Mouse (Mus musculus): ENCODE measurements around the gene Stx5a. TPM values are rescaled to one million over a fixed set of nuclear protein-coding genes. Genes with fewer than 3 reads are reported as not detected.

The Stx5a gene
- total RNA-seq, 2 experiments from 2014 or later, result 69.5 to 78.4 TPM

- DNase-seq (ENCODE audit: low spot score in 2 of 2), result no peak
- no peak overlapping the region for H3K4me3 ChIP-seq
- no peak overlapping the region for H3K27ac ChIP-seq
- no peak for TF ChIP-seq CTCF (conservative IDR thresholded peaks at IDR 0.05)
These were observed 22.1 kb downstream of the Stx5a start for GRCm38 (mm10) chr19:8763276-8763675.

DNA sequence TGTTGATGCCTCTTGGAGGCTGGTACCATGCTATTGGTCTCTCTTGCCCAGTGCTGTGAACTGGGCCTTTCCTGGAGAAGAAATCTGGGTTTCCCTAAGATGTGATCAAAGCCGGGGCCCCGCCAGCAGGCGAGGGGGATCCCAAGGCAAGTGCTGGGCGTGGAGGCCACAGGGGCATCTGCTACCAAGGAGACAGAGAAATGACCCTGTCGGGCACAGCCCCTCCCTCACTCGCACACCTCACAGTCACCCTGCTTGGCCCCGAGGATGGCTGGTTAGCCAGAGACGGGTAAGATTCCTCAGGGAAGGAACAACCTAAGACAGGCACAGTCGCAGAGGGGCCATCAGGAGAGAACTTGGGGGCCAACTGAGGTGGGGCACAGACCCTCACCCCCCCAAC lies 24.3 kb downstream of the Stx5a start:
- no peak for DNase-seq (ENCODE audit: low spot score in 2 of 2)
- no peak for TF ChIP-seq CTCF (conservative IDR thresholded peaks at IDR 0.05)
- Histone ChIP-seq H3K27ac (no peak overlapping the region), H3K4me3 (no peak overlapping the region)

- peak within 1 kb of the TSS; percentile 97 for H3K4me3 ChIP-seq
- DNase-seq (ENCODE audit: low spot score in 2 of 2), result peak; percentile 86 to 87
- TF ChIP-seq CTCF (conservative IDR thresholded peaks at IDR 0.05), result peak; percentile 45
- H3K27ac ChIP-seq, result peak within 1 kb of the TSS; percentile 96
These were observed 29.5 kb downstream of the Stx5a start, which contains the start of gene Tmem223 for GRCm38 (mm10) chr19:8770567-8771270. TSS of gene Tmem223 (plus strand) at chr19:8770996.

GRCm38 (mm10) chr19:8772996-8773395 lies 31.8 kb downstream of the Stx5a start:
- Histone ChIP-seq H3K4me3 (no peak overlapping the region; the same call in 1 of the 2 replicates), H3K27ac (peak overlapping the region; percentile 33; the same call in 1 of the 2 replicates)
- no peak for DNase-seq (ENCODE audit: low spot score in 2 of 2)
- no peak for TF ChIP-seq CTCF (conservative IDR thresholded peaks at IDR 0.05)

DNA sequence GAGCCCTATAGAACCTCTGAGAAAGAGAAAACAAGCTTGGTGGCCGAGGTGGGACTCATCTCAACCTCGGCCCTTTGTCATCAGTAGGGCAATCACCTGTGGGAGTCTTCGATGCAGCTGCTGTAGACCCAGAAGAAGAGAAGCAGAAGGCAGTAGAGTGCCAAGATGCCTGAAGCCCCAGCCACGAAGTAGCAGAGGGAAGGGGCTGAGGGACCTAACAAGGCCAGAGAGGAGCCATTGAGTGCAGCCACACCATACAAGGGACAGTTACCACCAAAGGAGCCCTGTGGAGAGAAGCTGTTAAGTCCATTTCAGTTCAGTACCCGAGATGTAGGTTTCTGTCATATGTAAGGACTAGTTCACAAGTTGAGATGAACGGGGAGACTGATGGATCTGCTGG lies 32.2 kb downstream of the Stx5a start:
- no peak for TF ChIP-seq CTCF (conservative IDR thresholded peaks at IDR 0.05)
- no peak for DNase-seq (ENCODE audit: low spot score in 2 of 2)
- Histone ChIP-seq H3K4me3 (peak overlapping the region; percentile 95; the same call in 1 of the 2 replicates), H3K27ac (peak overlapping the region; percentile 33; the same call in 1 of the 2 replicates)

- Histone ChIP-seq H3K27ac (peak within 1 kb of the TSS; percentile 98), H3K4me3 (peak within 1 kb of the TSS; percentile 95)
- peak; percentile 40 for TF ChIP-seq CTCF (conservative IDR thresholded peaks at IDR 0.05)
- DNase-seq (ENCODE audit: low spot score in 2 of 2), result peak; percentile 94 to 96
These were observed 33.0 kb downstream of the Stx5a start, which contains the start of gene Tmem179b for GRCm38 (mm10) chr19:8774086-8774835. TSS of gene Tmem179b (minus strand) at chr19:8774467.

- Histone ChIP-seq H3K27ac (peak overlapping the region; percentile 98), H3K4me3 (peak overlapping the region; percentile 95)
- no peak for TF ChIP-seq CTCF (conservative IDR thresholded peaks at IDR 0.05)
- DNase-seq (ENCODE audit: low spot score in 2 of 2), result peak in 1 of 2 experiments; percentile 16
These were observed 33.8 kb downstream of the Stx5a start for GRCm38 (mm10) chr19:8774951-8775421.

GRCm38 (mm10) chr19:8786008-8786781 lies 45.0 kb downstream of the Stx5a start, which contains the start of gene Taf6l:
TSS of gene Taf6l (minus strand) at chr19:8786417.
- peak; percentile 87 to 94 for DNase-seq (ENCODE audit: low spot score in 2 of 2)
- TF ChIP-seq CTCF (conservative IDR thresholded peaks at IDR 0.05), result peak; percentile 78
- H3K4me3 ChIP-seq, result peak within 1 kb of the TSS; percentile 82
- H3K27ac ChIP-seq, result peak within 1 kb of the TSS; percentile 83

DNA sequence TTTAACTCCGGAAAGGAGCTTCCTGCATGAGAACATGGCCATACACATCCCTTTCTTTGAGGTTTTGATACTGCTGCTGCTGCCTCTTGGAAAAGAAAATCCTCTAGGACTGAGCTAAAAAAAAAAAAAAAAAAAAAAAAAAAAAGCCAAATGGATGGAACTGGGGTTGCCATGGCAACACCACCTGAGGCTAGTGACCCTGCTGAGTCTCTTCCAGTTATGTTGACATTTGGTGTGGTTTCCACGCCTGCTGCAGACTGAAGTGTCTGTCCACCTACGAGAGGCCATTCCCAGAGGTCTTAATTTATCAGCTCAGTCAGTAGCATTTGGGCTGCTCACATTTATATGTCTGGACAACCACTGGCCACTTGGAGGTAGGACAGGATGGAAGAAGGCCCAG lies 47.3 kb downstream of the Stx5a start:
- Histone ChIP-seq H3K27ac (peak overlapping the region; percentile 89), H3K4me3 (no peak overlapping the region)
- no peak for DNase-seq (ENCODE audit: low spot score in 2 of 2)
- no peak for TF ChIP-seq CTCF (conservative IDR thresholded peaks at IDR 0.05)

DNA sequence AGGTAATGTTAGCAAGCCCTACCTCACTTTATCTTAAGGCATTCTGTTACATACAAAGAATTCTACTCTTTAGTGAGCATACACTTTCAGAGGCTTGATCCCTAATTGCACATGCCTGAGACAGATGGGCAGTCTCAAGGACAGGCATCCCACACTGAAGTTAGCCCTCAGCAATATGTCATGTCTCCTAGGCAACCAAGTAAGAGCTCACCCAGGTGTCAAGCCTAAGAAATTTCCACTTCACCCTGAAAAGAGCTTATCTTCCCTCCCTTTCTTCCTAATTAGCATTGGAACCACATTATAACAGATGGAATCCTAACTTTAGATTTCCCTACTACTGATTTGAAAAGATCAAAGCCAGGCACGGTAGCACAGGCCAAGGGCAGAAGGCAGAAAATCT lies 48.0 kb downstream of the Stx5a start:
- DNase-seq (ENCODE audit: low spot score in 2 of 2), result peak in 1 of 2 experiments; percentile 34
- no peak overlapping the region for H3K4me3 ChIP-seq
- H3K27ac ChIP-seq, result peak overlapping the region; percentile 89
- no peak for TF ChIP-seq CTCF (conservative IDR thresholded peaks at IDR 0.05)

DNA sequence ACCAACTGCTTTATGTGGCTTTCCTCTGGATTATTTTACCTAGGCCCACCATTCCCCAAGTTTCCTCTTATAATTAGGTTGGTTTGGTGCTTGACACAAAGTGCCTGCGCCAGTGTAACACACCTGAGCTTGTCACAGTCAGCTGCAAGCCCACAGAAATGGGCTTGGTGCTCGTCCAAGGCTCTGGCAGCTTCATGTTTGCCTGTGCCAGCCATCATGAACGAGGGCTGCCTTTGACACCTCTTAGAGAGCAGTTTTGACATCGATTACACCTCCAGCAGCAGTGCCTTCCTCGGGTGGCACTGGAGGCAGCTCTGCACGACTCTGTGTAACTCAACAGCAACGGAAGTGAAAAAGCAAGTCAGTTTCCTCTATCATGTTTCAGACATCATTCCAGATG lies 49.0 kb downstream of the Stx5a start:
- DNase-seq (ENCODE audit: low spot score in 2 of 2), result no peak
- Histone ChIP-seq H3K4me3 (no peak overlapping the region), H3K27ac (peak overlapping the region; percentile 89)
- TF ChIP-seq CTCF (conservative IDR thresholded peaks at IDR 0.05), result no peak

GRCm38 (mm10) chr19:8798264-8798946 lies 57.2 kb downstream of the Stx5a start, which contains the start of gene Polr2g:
TSS of gene Polr2g (minus strand) at chr19:8798577.
- TF ChIP-seq CTCF (conservative IDR thresholded peaks at IDR 0.05), result no peak
- DNase-seq (ENCODE audit: low spot score in 2 of 2), result peak; percentile 89 to 93
- Histone ChIP-seq H3K27ac (peak within 1 kb of the TSS; percentile 95), H3K4me3 (peak within 1 kb of the TSS; percentile 92)
